In the genomic region with DNA sequence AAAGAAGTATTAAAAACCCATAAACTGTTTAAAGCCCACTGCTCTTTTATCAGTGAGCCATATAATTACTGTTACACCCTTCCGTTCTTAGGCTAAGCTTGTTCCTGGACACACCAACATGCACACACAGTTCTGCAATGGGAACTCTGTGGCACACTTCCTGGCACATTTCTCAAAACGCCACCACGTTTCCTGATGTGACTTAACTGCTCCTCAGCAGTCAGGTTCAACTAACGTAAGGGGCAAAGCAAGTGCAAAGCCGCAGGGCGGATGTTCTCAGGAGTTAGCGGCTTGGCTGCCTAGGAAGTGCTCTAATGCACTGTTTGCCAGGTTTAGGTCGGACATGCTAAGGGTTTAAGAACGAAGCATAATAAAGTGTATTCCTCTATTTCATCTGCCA, we compare ENCODE assay signal across 10 mouse cellular contexts. TPM values are rescaled to one million over a fixed set of nuclear protein-coding genes. Genes with fewer than 3 reads are reported as not detected.
DNase-seq lines count a peak whose midpoint lies in the region; ATAC-seq and TF ChIP-seq lines count a peak whose summit lies in the region.
"Had no signal": no experiment of that assay in that cellular context is flagged by ENCODE, and none has a peak within 500 bp of the region (broad histone marks: within the 10 kb centered on the region; RNA-seq: fewer than 3 reads in every experiment).

No protein-coding gene starts in this region.

- H3K4me3 ChIP-seq in kidney, embryonic 15.5 days (replicated peaks) = no peak overlapping the region
- no peak overlapping the region for H3K4me3 ChIP-seq in hindbrain, postnatal 0 days (ENCODE audit: low read length)
- no peak overlapping the region for H3K4me3 ChIP-seq in forebrain, embryonic 14.5 days (ENCODE audit: low read depth, low read length)
- H3K4me3 ChIP-seq: limb, embryonic 12.5 days had no signal

- H3K4me1 ChIP-seq in kidney, embryonic 15.5 days = peaks cover 35% of the 10 kb centered on the region
- no peaks in the 10 kb centered on the region for H3K4me1 ChIP-seq in hindbrain, postnatal 0 days (ENCODE audit: insufficient read depth, low read length)
- no peaks in the 10 kb centered on the region for H3K4me1 ChIP-seq in forebrain, embryonic 14.5 days (ENCODE audit: control insufficient read depth, insufficient read depth, low read length)

- H3K4me2 ChIP-seq in kidney, embryonic 15.5 days = no peak overlapping the region
- no peak overlapping the region for H3K4me2 ChIP-seq in hindbrain, postnatal 0 days (ENCODE audit: low read depth, low read length)
- no peak overlapping the region for H3K4me2 ChIP-seq in forebrain, embryonic 14.5 days (ENCODE audit: low read length)
- H3K4me2 ChIP-seq: limb, embryonic 12.5 days had no signal

- no peak for TF ChIP-seq CTCF in hindbrain, postnatal 0 days (IDR thresholded peaks at IDR 0.05; ENCODE audit: low read depth)

- H3K36me3 ChIP-seq in kidney, embryonic 15.5 days = no peaks in the 10 kb centered on the region
- H3K36me3 ChIP-seq in hindbrain, postnatal 0 days (ENCODE audit: insufficient read depth, low read length) = no peaks in the 10 kb centered on the region
- no peaks in the 10 kb centered on the region for H3K36me3 ChIP-seq in forebrain, embryonic 14.5 days (ENCODE audit: control insufficient read depth, insufficient read depth, low read length)
- H3K36me3 ChIP-seq: limb, embryonic 12.5 days had no signal

- no peak overlapping the region for H3K9ac ChIP-seq in kidney, embryonic 15.5 days
- no peak overlapping the region for H3K9ac ChIP-seq in hindbrain, postnatal 0 days (replicated peaks; ENCODE audit: low read length)
- no peak overlapping the region for H3K9ac ChIP-seq in forebrain, embryonic 14.5 days (ENCODE audit: low read length)
- H3K9ac ChIP-seq: limb, embryonic 12.5 days had no signal

- 64% methylated on average over 9 of the region's 9 CpGs for WGBS in kidney, embryonic 15.5 days
- WGBS in hindbrain, postnatal 0 days = 82% methylated on average over 9 of the region's 9 CpGs
- WGBS in forebrain, embryonic 14.5 days = 86% methylated on average over 9 of the region's 9 CpGs

- H3K27ac ChIP-seq in kidney, embryonic 15.5 days = no peak overlapping the region
- H3K27ac ChIP-seq in hindbrain, postnatal 0 days = no peak overlapping the region
- H3K27ac ChIP-seq in forebrain, embryonic 14.5 days (ENCODE audit: low read depth, low read length) = no peak overlapping the region
- H3K27ac ChIP-seq: limb, embryonic 12.5 days had no signal

- no peaks in the 10 kb centered on the region for H3K27me3 ChIP-seq in kidney, embryonic 15.5 days
- no peaks in the 10 kb centered on the region for H3K27me3 ChIP-seq in hindbrain, postnatal 0 days (ENCODE audit: insufficient read depth, low read length)
- no peaks in the 10 kb centered on the region for H3K27me3 ChIP-seq in forebrain, embryonic 14.5 days (replicated peaks; ENCODE audit: control insufficient read depth, insufficient read depth, low read length)
- H3K27me3 ChIP-seq: limb, embryonic 12.5 days had no signal

- peak; percentile 29 for DNase-seq in kidney, adult 18-20 months
- peak; percentile 53 for DNase-seq in lung, postnatal 14 days
- peak; percentile 76 for DNase-seq in thymus, postnatal 25 days
- no peak for DNase-seq in hindbrain, postnatal 0 days (ENCODE audit: low spot score)
- DNase-seq in Muller cell, postnatal 12 days (ENCODE audit: inconsistent ontology term) = no peak
- DNase-seq in forebrain, embryonic 14.5 days (ENCODE audit: low spot score) = no peak
- DNase-seq: cerebellum, adult 9-11 months had no signal

- no peak for ATAC-seq in kidney, embryonic 15.5 days (replicated peaks; ENCODE audit: low FRiP score)
- ATAC-seq in inflammation-experienced regulatory T-cells, adult 6 months = peak; percentile 88
- no peak for ATAC-seq in hindbrain, postnatal 0 days
- no peak for ATAC-seq in forebrain, embryonic 14.5 days

- no peaks in the 10 kb centered on the region for H3K9me3 ChIP-seq in kidney, embryonic 15.5 days (replicated peaks)
- H3K9me3 ChIP-seq in hindbrain, postnatal 0 days (ENCODE audit: low read length) = no peaks in the 10 kb centered on the region
- H3K9me3 ChIP-seq in forebrain, embryonic 14.5 days (replicated peaks; ENCODE audit: control insufficient read depth, low read length) = no peaks in the 10 kb centered on the region
- H3K9me3 ChIP-seq: limb, embryonic 12.5 days had no signal

RNA-seq across cellular contexts. Expression of gene Trak2, which starts 17.0 kb away (rescaled TPM):
- polyA plus RNA-seq in kidney, embryonic 15.5 days (2015; fragmentation: Nextera tagmentation; extraction: Ambion mirVana) = 14.3 and 15.1 TPM in 2 replicates
- 10 to 100 TPM; 18.2 to 19.0 (median 18.6) TPM for polyA plus RNA-seq in inflammation-experienced regulatory T-cells, adult 6 months (2017; shearing (Covaris generic))
- total RNA-seq in hindbrain, postnatal 0 days (2014; rRNA removed) = 44.7 and 72.1 TPM in 2 replicates
- 14.7 and 15.7 TPM in 2 replicates for polyA plus RNA-seq in hindbrain, postnatal 0 days (2015; fragmentation: Nextera tagmentation; extraction: Ambion mirVana)
- 17.9 and 20.9 TPM in 2 replicates for polyA plus RNA-seq in forebrain, embryonic 14.5 days (2014; fragmentation: Nextera tagmentation; extraction: Ambion mirVana)

RNA-seq across cellular contexts. Expression of gene Stradb, which starts 17.1 kb away (rescaled TPM):
- polyA plus RNA-seq in kidney, embryonic 15.5 days (2015; fragmentation: Nextera tagmentation; extraction: Ambion mirVana) = 27.0 and 29.5 TPM in 2 replicates
- polyA plus RNA-seq in inflammation-experienced regulatory T-cells, adult 6 months (2017; shearing (Covaris generic)) = 10 to 100 TPM in 2 of 3 experiments, 1 to 10 TPM in 1; 9.3 to 12.4 (median 12.2) TPM
- total RNA-seq in hindbrain, postnatal 0 days (2014; rRNA removed) = 33.0 and 42.9 TPM in 2 replicates
- 85.6 and 95.5 TPM in 2 replicates for polyA plus RNA-seq in hindbrain, postnatal 0 days (2015; fragmentation: Nextera tagmentation; extraction: Ambion mirVana)
- 96.7 and 107 TPM in 2 replicates for polyA plus RNA-seq in forebrain, embryonic 14.5 days (2014; fragmentation: Nextera tagmentation; extraction: Ambion mirVana)

Comparison
In these comparisons a context has a peak if more than half of its experiments do, and no peak if none do; other contexts are left out.
1. DNase-seq: peak in kidney, adult 18-20 months (single experiment), lung, postnatal 14 days (single experiment) and thymus, postnatal 25 days (single experiment); none in hindbrain, postnatal 0 days (single experiment), Muller cell, postnatal 12 days (single experiment) and forebrain, embryonic 14.5 days (single experiment).